Mouse (Mus musculus) heart, adult 2 months (tissue): Measurements from ENCODE around the gene Gsn. TPM values are rescaled to one million over a fixed set of nuclear protein-coding genes. Genes with fewer than 3 reads are reported as not detected.

Source experiments
- DNase-seq, 2 experiments: peaks; one replicate each; pipeline ENCODE4 v3.0.0; 2021
- H3K27ac ChIP-seq: fragments of 200-600 bp; 2 replicates; pipeline ENCODE4 v1.8.1; 2022
- H3K27me3 ChIP-seq: fragments of 200-500 bp; 2 replicates; pipeline ENCODE4 v1.6.1; 2012; ENCODE audit warnings: mild to moderate bottlenecking, low read length, inconsistent platforms, mixed read lengths; ENCODE audit not compliant: control insufficient read depth, insufficient read depth
- H3K36me3 ChIP-seq: fragments of 200-500 bp; 2 replicates; pipeline ENCODE4 v1.6.1; 2012; ENCODE audit warnings: low read length, inconsistent platforms; ENCODE audit not compliant: control insufficient read depth, insufficient read depth
- H3K4me1 ChIP-seq: fragments of 200-500 bp; 2 replicates; pipeline ENCODE4 v1.6.1; 2011; ENCODE audit warnings: low read length; ENCODE audit not compliant: control insufficient read depth, insufficient read depth
- H3K4me3 ChIP-seq: fragments of 200-600 bp; 2 replicates; pipeline ENCODE4 v1.8.1; 2022
- H3K79me2 ChIP-seq: fragments of 200-500 bp; replicated peaks from 2 replicates; pipeline ENCODE4 v1.6.1; 2012; ENCODE audit warnings: mild to moderate bottlenecking, inconsistent platforms, low read length, moderate library complexity, mixed read lengths; ENCODE audit not compliant: control insufficient read depth, insufficient read depth
- H3K9ac ChIP-seq: fragments of 200-500 bp; 2 replicates; pipeline ENCODE4 v1.6.1; 2012; ENCODE audit warnings: low read depth, mild to moderate bottlenecking, control low read depth, inconsistent platforms, low read length, mixed read lengths
- CTCF ChIP-seq: fragments of 200-600 bp; IDR thresholded peaks from 2 replicates; pipeline ENCODE4 v1.8.1; 2022; ENCODE audit warnings: antibody characterized with exemption, mild to moderate bottlenecking, moderate library complexity
- EP300 ChIP-seq: fragments of 200-500 bp; IDR thresholded peaks from 2 replicates; pipeline ENCODE4 v1.6.1; 2011; ENCODE audit warnings: low read depth, low read length, control low read depth; ENCODE audit not compliant: insufficient read depth
- POLR2A ChIP-seq: fragments of 200-500 bp; IDR thresholded peaks from 2 replicates; pipeline ENCODE4 v1.6.1; 2011; ENCODE audit warnings: mild to moderate bottlenecking, low read depth, low read length, control low read depth; ENCODE audit not compliant: insufficient read depth
- WGBS: fragments of 180-500 bp; shearing (Covaris S2); methylation state at CpG from one replicate; pipeline ENCODE4 v1.1.7; 2018; 5-methylcytosine and 5-hydroxymethylcytosine counted together
- intact Hi-C: fragments of 180-260 bp; cut with DNase I; formaldehyde crosslinking; loops from one replicate; pipeline ENCODE4 v1.15.1; 2025
- polyA plus RNA-seq: library from polyadenylated mRNA; depleted of rRNA; stranded (reverse); fragments of >200 nt; gene quantifications from 2 replicates; pipeline ENCODE4 v1.2.3, GENCODE M21; 2012
- total RNA-seq, 2 experiments: library from RNA; stranded (reverse); gene quantifications; 2 replicates each; pipeline ENCODE4 v1.2.3; 2021

The Gsn gene
- total and polyA plus RNA-seq, 3 experiments = 878 to 1,373 (median 1,097) TPM

DNA sequence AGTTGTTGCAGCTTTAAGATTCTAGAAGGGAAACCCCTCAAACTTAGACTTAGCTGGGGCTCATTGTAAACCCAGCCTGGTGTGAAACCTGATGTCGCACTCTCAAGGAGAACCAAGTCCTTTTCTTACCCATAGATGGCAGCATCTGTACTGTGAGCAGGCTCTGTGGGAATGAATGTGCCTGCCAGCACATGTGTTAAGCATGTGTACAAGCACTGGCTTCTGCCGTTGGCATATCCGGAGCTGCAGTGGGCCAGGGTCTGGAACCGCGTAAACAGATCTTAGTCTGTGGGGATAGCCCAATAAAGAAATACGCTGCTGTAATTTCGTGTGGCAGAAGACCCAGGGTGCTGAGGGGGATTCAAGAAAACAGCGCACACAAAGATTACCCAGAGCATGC lies 9.1 kb downstream of the Gsn start:
- DNase-seq = peak; percentile 65 to 69
- H3K79me2 ChIP-seq = no peaks in the 10 kb centered on the region
- no peak overlapping the region for H3K27ac ChIP-seq
- 28% methylated on average over 8 of the region's 8 CpGs for WGBS
- H3K36me3 ChIP-seq = no peaks in the 10 kb centered on the region
- H3K9ac ChIP-seq = no peak overlapping the region
- TF ChIP-seq POLR2A (no peak), EP300 (peak; percentile 81; the same call in 1 of the 2 replicates), CTCF (peak; percentile 79)
- peaks cover 11% of the 10 kb centered on the region for H3K4me1 ChIP-seq
- intact Hi-C loops = loop anchor here (2.0 kb wide), 1 partner anchor 22 kb away; no protein-coding TSS in a partner anchor
- peak overlapping the region; percentile 20; the same call in 1 of the 2 replicates for H3K4me3 ChIP-seq
- no peaks in the 10 kb centered on the region for H3K27me3 ChIP-seq

DNA sequence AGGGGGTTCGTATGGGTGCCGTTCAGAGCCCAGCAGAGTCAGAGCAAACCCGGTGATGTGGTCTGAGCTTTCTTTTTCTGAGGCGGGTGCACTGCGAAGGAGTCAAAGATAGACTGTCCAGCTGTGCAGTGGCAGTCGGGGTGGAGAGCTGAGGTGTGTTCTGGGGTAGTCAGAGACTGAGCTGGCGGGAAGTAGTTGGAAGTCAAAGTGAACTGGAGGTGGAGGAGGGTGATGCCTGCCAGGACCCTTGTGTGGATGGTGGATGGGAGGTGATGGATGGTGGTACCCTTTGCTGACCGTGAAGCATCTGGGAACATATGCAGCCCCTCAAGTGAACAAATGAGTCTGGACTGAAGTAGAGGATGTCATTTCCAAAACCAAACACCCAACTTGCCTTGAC lies 9.6 kb downstream of the Gsn start:
- Histone ChIP-seq H3K79me2 (no peaks in the 10 kb centered on the region), H3K27me3 (no peaks in the 10 kb centered on the region), H3K4me3 (peak overlapping the region; percentile 20; the same call in 1 of the 2 replicates), H3K36me3 (no peaks in the 10 kb centered on the region), H3K27ac (no peak overlapping the region), H3K9ac (no peak overlapping the region), H3K4me1 (peaks cover 13% of the 10 kb centered on the region)
- DNase-seq = no peak
- TF ChIP-seq CTCF (no peak), POLR2A (no peak), EP300 (no peak)
- 55% methylated on average over 8 of the region's 8 CpGs for WGBS
- intact Hi-C loops = loop anchor here (2.0 kb wide), 1 partner anchor 21 kb away; no protein-coding TSS in a partner anchor

DNA sequence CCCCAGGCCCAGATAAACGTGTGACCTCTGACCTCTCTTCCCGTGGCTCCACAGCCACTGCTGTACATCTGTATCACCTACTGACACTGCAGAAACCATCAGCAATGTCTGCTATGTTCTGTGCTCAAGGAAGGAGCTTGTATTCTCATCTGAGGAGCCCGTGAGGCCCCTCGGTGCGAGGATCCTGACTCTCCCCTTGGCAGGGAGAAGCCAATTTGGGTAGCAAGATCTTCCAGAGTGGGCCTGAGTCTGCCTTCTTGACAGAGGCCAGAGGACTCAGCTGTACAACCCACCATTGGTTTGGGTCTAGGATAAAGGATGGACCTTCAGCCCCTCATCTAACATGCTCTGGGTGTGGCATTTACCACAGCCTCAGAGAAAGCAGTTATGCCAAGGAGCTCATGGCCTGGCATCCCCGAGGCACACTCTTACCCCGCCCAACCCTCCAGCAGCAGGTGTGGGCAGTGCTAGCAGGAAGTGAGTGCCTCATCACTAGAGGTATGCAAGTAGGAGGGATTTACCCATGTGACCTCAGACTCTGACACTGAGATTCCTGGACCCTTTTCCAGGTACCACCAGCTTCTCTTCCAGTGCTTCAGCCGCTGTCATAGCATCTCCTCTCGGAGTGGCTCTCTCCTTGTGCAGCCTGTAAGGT lies 10.2 kb downstream of the Gsn start:
- WGBS = 77% methylated on average over 9 of the region's 9 CpGs

DNA sequence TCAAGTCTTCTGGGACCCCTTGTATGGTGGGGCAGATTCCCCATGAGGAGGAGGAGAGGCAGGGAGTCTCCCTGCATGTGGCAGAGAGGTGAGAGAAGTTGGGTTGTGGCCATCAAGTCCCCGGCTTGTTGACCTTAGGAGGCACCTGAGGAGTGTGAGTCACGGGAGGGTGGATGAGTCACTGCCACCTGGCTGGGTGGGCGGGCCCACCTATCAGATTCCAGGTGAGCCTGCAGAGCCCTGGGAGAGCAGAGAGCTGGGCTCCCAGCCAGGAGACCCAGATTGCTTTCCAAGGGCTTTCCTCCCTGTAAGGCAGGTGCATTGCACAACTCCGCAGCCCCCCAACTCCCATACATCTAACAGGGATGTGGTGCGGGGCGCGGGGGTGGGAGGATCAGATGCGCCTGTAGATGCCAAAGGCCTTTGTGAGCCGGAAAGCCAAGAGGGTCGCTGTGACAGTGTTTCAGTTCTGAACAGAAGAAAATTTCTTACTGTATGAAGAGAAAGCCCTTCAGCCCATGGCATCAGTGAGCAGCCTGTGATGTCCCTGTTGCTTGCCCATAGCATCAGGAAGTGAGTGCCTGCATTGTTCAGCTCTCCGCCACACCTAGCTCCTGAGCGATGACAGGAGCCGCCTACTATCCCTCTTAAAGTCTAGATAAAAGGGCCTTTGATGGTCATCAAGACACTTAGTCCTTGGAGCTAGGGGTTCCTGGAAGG lies 11.1 kb downstream of the Gsn start:
- no peak overlapping the region for H3K4me3 ChIP-seq
- H3K4me1 ChIP-seq = peaks cover 16% of the 10 kb centered on the region
- H3K9ac ChIP-seq = no peak overlapping the region
- H3K27ac ChIP-seq = no peak overlapping the region
- no peak for TF ChIP-seq POLR2A
- no peak for TF ChIP-seq EP300
- no peak for TF ChIP-seq CTCF
- intact Hi-C loops = no loop called here
- H3K27me3 ChIP-seq = no peaks in the 10 kb centered on the region
- no peaks in the 10 kb centered on the region for H3K36me3 ChIP-seq
- no peaks in the 10 kb centered on the region for H3K79me2 ChIP-seq
- no peak for DNase-seq
- 89% methylated on average over 13 of the region's 13 CpGs for WGBS

More for the DNA sequence above, 10.2 kb downstream of the Gsn start:
- H3K4me3 ChIP-seq = no peak overlapping the region
- H3K9ac ChIP-seq = no peak overlapping the region
- no peaks in the 10 kb centered on the region for H3K27me3 ChIP-seq
- TF ChIP-seq CTCF (no peak), POLR2A (no peak), EP300 (no peak)
- H3K79me2 ChIP-seq = no peaks in the 10 kb centered on the region
- peaks cover 14% of the 10 kb centered on the region for H3K4me1 ChIP-seq
- H3K36me3 ChIP-seq = no peaks in the 10 kb centered on the region
- DNase-seq = no peak
- intact Hi-C loops = no loop called here
- no peak overlapping the region for H3K27ac ChIP-seq

DNA sequence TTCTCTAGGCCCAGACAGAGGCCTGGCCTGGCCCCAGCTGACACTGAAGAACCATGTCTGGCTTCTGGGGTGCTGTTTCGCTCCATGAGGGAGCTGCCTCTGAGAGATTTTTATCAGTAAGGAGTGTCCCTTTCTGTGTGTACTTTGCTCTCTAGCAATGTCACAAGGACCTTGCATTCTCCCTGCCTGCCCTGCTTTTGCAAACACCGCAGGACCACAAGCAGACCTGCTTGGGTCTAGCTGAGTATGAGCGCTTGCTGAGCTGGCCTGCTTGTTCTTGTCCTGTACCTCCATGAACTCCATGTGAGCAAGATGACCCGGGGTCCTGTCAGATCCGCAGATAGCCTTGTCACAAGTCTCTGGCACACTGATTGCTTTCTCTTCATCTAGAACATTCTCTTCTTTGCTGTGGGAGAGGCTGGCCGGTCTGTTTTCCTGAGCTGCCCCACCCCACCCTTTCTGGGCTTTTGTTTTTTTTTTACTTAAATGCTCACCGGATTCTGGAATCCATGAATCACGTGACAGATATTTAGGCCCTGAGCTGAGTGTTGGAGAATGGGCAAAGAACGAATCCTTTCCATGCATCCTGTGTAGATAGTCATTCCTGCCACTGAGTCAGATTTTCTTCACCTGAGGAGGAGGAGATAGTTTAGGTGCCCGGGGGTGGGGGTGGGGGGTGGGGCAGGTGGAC lies 11.8 kb downstream of the Gsn start:
- no peak overlapping the region for H3K9ac ChIP-seq
- no peak overlapping the region for H3K4me3 ChIP-seq
- DNase-seq = peak in 1 of 2 experiments; percentile 20
- H3K79me2 ChIP-seq = no peaks in the 10 kb centered on the region
- H3K4me1 ChIP-seq = peaks cover 21% of the 10 kb centered on the region
- 54% methylated on average over 10 of the region's 10 CpGs for WGBS
- intact Hi-C loops = no loop called here
- H3K27ac ChIP-seq = no peak overlapping the region
- no peaks in the 10 kb centered on the region for H3K27me3 ChIP-seq
- TF ChIP-seq EP300 = no peak
- no peak for TF ChIP-seq POLR2A
- TF ChIP-seq CTCF = no peak
- H3K36me3 ChIP-seq = no peaks in the 10 kb centered on the region
